Mouse (Mus musculus): ENCODE results near the gene Selplg.

- no peak for TF ChIP-seq CTCF (IDR thresholded peaks at IDR 0.05; ENCODE audit: low read depth)
- TF ChIP-seq EP300 (optimal IDR thresholded peaks at IDR 0.05) = no peak
These were observed 26.0 kb downstream of the Selplg start for GRCm38 (mm10) chr5:113806414-113806813.
